ENCODE assay signal across 24 mouse cellular contexts in genomic region chr6:87412011-87412410, GRCm38 (mm10). TPM values are rescaled to one million over a fixed set of nuclear protein-coding genes. Genes with fewer than 3 reads are reported as not detected.
"Had no signal": no experiment of that assay in that cellular context is flagged by ENCODE, and none has a peak within 500 bp of the region (broad histone marks: within the 10 kb centered on the region; RNA-seq: fewer than 3 reads in every experiment).

No protein-coding gene starts in this region.

- ATAC-seq: liver, postnatal 0 days; lung, postnatal 0 days; midbrain, embryonic 15.5 days had no signal

- H3K9ac ChIP-seq: kidney, embryonic 15.5 days; limb, embryonic 12.5 days; limb, embryonic 15.5 days; liver, embryonic 14.5 days; liver, postnatal 0 days; lung, embryonic 14.5 days; midbrain, embryonic 15.5 days had no signal

- H3K36me3 ChIP-seq: kidney, embryonic 15.5 days; limb, embryonic 12.5 days; limb, embryonic 15.5 days; midbrain, embryonic 15.5 days had no signal

- H3K4me2 ChIP-seq: kidney, embryonic 15.5 days; limb, embryonic 12.5 days; limb, embryonic 15.5 days; liver, embryonic 11.5 days; lung, embryonic 14.5 days; midbrain, embryonic 15.5 days had no signal

- H3K4me1 ChIP-seq: kidney, embryonic 15.5 days; limb, embryonic 12.5 days; limb, embryonic 15.5 days; midbrain, embryonic 15.5 days had no signal

- DNase-seq: kidney, adult 11 months; kidney, adult 8-10 months; kidney, postnatal 10 days; kidney, postnatal 36 days; left cerebral cortex, postnatal 4 days; liver, postnatal 0 days; lung, embryonic 14.5 days; thymus, adult 18-20 months; thymus, postnatal 36 days had no signal

- H3K27ac ChIP-seq: kidney, embryonic 15.5 days; limb, embryonic 12.5 days; limb, embryonic 15.5 days; liver, embryonic 14.5 days; macrophage; midbrain, embryonic 15.5 days had no signal

- H3K9me3 ChIP-seq: kidney, embryonic 15.5 days; limb, embryonic 12.5 days; limb, embryonic 15.5 days; midbrain, embryonic 15.5 days had no signal

- H3K27me3 ChIP-seq: kidney, embryonic 15.5 days; limb, embryonic 12.5 days; limb, embryonic 15.5 days; midbrain, embryonic 15.5 days had no signal

- H3K4me3 ChIP-seq: kidney, embryonic 15.5 days; limb, embryonic 12.5 days; limb, embryonic 15.5 days; midbrain, embryonic 15.5 days; myocyte had no signal

RNA-seq across cellular contexts. Expression of gene Bmp10, which starts 16.8 kb away (rescaled TPM):
- polyA plus RNA-seq: kidney, embryonic 15.5 days; limb, embryonic 12.5 days; limb, embryonic 15.5 days; lung, embryonic 14.5 days; lung, postnatal 0 days; macrophage; midbrain, embryonic 15.5 days; myocyte; neural tube, embryonic 11.5 days; small intestine, adult 2 months; spleen, adult 2 months; stomach, embryonic 16.5 days; testis, adult 2 months had no signal

RNA-seq across cellular contexts. Expression of gene Gkn3, which starts 23.3 kb away (rescaled TPM):
- polyA plus RNA-seq: limb, embryonic 12.5 days; liver, postnatal 0 days; macrophage; myocyte; neural tube, embryonic 11.5 days; spleen, adult 2 months had no signal

RNA-seq across cellular contexts. Expression of gene Gkn2, which starts 38.9 kb away (rescaled TPM):
- polyA plus RNA-seq: kidney, embryonic 15.5 days; limb, embryonic 12.5 days; limb, embryonic 15.5 days; liver, embryonic 11.5 days; liver, embryonic 14.5 days; liver, postnatal 0 days; lung, embryonic 14.5 days; macrophage; midbrain, embryonic 15.5 days; myocyte; neural tube, embryonic 11.5 days; spleen, adult 2 months; urinary bladder, adult 2 months had no signal
